Mouse (Mus musculus): ENCODE measurements around the gene Gm20605.

DNA sequence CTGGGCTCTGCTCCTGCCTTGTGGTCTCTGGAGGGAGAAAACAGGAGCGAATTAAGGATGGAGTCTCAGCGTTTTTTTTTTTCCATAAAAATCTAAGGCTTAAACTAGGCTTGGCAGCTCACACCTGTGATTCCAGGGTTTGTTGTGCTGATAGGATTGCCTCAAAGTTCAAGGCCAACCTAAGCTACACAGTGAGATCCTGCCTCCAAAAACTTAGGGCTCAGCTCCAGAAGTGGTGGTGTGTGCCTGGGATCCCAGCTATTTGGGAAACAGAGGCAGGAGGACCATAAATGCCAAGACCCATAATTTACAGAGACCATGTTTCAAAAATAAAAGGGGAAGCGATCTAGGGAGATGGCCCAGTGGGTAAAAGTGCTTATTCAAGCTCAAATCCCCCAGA lies 19.7 kb upstream of the Gm20605 start:
- TF ChIP-seq JUND (conservative IDR thresholded peaks at IDR 0.05; ENCODE audit: low read depth, low read length) (no peak), CHD2 (IDR thresholded peaks at IDR 0.05; ENCODE audit: low read length) (no peak), USF1 (IDR thresholded peaks at IDR 0.05; ENCODE audit: low read depth, low read length) (no peak), EP300 (IDR thresholded peaks at IDR 0.05; ENCODE audit: low read length) (no peak), TCF12 (IDR thresholded peaks at IDR 0.05; ENCODE audit: low read depth, low read length) (no peak), RAD21 (IDR thresholded peaks at IDR 0.05; ENCODE audit: low read depth, low read length) (no peak), PAX5 (IDR thresholded peaks at IDR 0.05; ENCODE audit: low read length) (no peak), SIN3A (IDR thresholded peaks at IDR 0.05; ENCODE audit: low read length) (no peak), CTCF (conservative IDR thresholded peaks at IDR 0.05 in 1 of 2, IDR thresholded peaks at IDR 0.05 in 1 of 2; ENCODE audit: low read depth in 2 of 2, low read length in 2 of 2) (no peak), MAZ (IDR thresholded peaks at IDR 0.05; ENCODE audit: low read depth, low read length) (no peak), GABPA (IDR thresholded peaks at IDR 0.05; ENCODE audit: insufficient replicate concordance, low read depth, low read length) (no peak), NELFE (IDR thresholded peaks at IDR 0.05; ENCODE audit: low read depth, low read length) (no peak)

Measured in CH12.LX (cell line).